Mouse (Mus musculus) embryonic fibroblast, embryonic 13.5 days (primary cell): ENCODE results near the gene Wif1. TPM values are rescaled to one million over a fixed set of nuclear protein-coding genes. Genes with fewer than 3 reads are reported as not detected.
A peak's percentile ranks its signal among the peaks of the same experiment; 100 is the strongest.

Source experiments
- H3K27ac ChIP-seq: 2 replicates; pipeline ENCODE4 v1.5.1; 2012; ENCODE audit warnings: low read length, control low read depth, inconsistent platforms; ENCODE audit not compliant: insufficient read depth
- H3K4me1 ChIP-seq: 2 replicates; pipeline ENCODE4 v1.6.1; 2011; ENCODE audit warnings: low read length; ENCODE audit not compliant: control insufficient read depth, insufficient read depth
- H3K4me3 ChIP-seq: 2 replicates; pipeline ENCODE4 v1.5.1; 2011; ENCODE audit warnings: mild to moderate bottlenecking, control low read depth, low read length; ENCODE audit not compliant: insufficient read depth
- CTCF ChIP-seq: IDR thresholded peaks from 2 replicates; pipeline ENCODE4 v1.5.1; 2011; ENCODE audit warnings: mild to moderate bottlenecking, control low read depth, low read length, moderate library complexity, borderline replicate concordance; ENCODE audit not compliant: insufficient read depth
- POLR2A ChIP-seq: IDR thresholded peaks from 2 replicates; pipeline ENCODE4 v1.6.1; 2011; ENCODE audit warnings: low read depth, mild to moderate bottlenecking, control low read depth, low read length, moderate library complexity
- polyA plus RNA-seq: library from polyadenylated mRNA; stranded (reverse); fragments of >200 nt; gene quantifications from 2 replicates; pipeline ENCODE4 v1.2.4, GENCODE M21; 2011; ENCODE audit warnings: low read depth; ENCODE audit not compliant: missing spikeins, insufficient read length

Wif1 gene
- polyA plus RNA-seq, 1 experiment, result 0.70 TPM

DNA sequence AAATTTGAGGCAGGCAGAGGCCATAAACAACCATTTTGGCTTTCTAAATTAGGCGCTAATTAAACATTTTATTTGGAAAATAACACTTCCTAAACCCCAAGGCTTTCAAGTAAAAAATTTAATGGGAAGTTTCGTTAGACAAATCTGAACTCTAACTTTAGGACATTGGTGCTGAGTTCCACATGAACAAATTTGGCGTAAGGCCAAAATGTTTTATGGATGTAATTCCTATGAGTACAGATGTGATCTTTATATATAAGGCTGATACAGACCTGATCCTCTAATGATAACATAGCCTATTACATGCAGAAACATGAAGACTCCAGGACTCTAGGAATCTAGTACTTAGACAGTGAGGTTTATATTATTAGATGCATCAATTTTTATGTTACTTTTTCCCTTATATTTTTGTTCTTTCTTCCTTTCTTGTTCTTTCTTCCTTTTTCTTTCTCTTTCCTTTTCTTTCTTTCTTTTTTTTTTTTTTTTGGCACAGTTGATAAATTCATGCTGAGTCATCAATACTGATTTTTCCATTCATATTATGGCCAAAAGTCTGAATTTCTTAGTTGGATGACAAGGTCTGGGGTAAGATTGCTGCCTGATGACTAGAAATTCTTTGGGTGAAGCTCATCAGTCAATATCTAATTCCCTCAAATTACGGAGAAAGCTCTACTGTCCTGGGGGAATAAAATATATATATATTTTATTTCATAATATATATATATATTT, 5.0 kb downstream of the Wif1 start:
- no peak for TF ChIP-seq CTCF
- no peak for TF ChIP-seq POLR2A
- Histone ChIP-seq H3K4me3 (no peak overlapping the region), H3K27ac (no peak overlapping the region), H3K4me1 (no peaks in the 10 kb centered on the region)

DNA sequence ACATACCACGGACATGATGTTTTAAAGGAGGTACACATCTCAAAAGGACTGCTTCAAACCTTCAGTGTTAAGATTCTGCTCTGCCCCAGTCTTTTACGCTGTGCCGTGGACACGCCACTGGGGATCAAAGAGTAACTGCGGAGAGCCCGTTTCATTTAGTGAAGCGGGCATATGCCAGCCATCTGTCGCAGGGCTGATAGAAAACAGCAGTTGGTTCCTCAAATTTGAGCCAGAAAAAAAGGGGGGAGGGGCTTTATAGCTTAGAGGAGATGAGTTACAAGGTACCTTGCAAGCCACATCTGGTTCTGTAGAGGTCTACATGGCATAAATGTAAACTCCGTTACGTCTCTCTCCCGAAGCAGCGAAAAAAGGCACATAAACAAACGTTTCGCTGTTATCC, 7.2 kb downstream of the Wif1 start:
- Histone ChIP-seq H3K27ac (no peak overlapping the region), H3K4me3 (no peak overlapping the region), H3K4me1 (no peaks in the 10 kb centered on the region)
- TF ChIP-seq POLR2A (no peak), CTCF (no peak)

DNA sequence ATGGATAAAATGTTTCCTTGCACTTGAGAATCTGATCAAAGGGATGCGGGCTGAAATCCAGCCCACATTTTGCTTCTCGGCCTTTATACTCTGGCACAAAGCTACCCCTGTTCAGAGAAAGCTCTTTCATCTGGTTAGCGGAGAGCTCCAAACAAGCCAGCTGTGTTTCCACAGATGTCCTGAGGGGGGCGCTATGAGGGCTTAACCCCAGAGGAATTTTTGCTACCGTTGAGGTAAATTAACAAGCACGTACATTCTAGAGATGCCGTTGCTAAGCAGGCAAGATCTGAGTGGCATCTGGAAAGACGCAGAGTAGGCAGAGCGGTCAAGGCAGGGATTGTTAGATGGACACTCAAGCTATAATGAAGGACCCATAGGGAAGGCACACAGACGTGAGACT, 13.7 kb downstream of the Wif1 start:
- TF ChIP-seq POLR2A (no peak), CTCF (no peak)
- Histone ChIP-seq H3K4me3 (no peak overlapping the region), H3K27ac (no peak overlapping the region), H3K4me1 (no peaks in the 10 kb centered on the region)

DNA sequence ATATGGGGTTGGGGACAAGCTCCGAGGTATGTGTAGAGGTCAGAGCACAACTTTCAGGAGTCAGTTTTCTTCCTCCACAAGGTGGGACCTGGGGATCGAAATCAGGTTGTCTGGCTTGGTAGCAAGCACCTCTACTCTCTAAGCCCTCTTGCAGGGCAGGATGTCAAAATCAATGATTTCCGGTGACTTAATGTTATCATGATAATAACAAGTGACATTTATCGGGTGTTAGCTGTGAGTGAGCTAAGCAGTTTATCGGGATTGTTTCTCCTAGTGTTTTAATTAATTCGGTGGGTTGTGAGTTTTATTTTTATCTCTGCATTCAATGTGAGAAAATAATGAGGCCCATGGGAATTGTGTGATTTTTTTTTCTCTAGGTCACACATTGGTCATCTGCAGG, 18.3 kb downstream of the Wif1 start:
- TF ChIP-seq CTCF, result no peak
- TF ChIP-seq POLR2A, result no peak

DNA sequence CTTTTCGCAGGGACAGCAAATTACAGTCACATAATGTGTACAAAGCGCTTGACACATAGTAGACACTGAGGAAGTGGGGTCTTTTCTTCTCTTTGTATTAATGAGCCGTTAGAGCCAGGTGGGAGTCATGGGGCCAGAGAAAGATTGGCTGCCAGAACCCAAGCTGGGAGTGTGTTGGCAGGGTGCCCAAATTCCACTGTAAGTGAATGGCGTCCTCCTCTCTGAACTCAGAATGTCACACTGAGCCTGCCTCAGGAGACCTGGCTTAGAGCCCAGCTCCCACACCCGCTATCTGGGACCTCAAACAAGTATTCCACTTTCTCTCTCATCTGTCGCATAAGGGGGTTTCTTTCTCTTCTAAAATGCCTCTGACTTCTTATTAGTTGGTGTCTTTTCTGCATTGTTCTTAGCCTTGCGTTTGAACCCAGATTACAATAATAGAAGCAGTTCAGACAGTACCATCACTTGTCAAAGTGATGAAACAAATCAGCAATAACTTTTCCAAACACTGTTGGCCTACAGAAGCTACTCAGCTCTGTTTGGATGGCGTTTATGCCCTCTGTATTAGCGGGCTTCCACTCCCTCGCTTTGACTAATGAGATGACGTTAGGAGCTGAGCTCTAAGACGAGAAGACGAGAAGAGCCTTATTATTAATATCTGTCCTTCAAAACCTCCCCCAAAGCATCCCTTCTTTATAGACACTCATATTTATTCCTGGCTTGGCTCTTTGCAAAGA, 21.9 kb downstream of the Wif1 start:
- TF ChIP-seq CTCF (no peak), POLR2A (no peak)
- Histone ChIP-seq H3K27ac (no peak overlapping the region), H3K4me1 (0 out of 2 replicates have a peak, but pooled peaks cover 3% of the 10 kb centered on the region), H3K4me3 (no peak overlapping the region)

More for the DNA sequence above, 18.3 kb downstream of the Wif1 start:
- Histone ChIP-seq H3K27ac (no peak overlapping the region), H3K4me1 (0 out of 2 replicates have a peak, but pooled peaks cover 3% of the 10 kb centered on the region), H3K4me3 (no peak overlapping the region)

DNA sequence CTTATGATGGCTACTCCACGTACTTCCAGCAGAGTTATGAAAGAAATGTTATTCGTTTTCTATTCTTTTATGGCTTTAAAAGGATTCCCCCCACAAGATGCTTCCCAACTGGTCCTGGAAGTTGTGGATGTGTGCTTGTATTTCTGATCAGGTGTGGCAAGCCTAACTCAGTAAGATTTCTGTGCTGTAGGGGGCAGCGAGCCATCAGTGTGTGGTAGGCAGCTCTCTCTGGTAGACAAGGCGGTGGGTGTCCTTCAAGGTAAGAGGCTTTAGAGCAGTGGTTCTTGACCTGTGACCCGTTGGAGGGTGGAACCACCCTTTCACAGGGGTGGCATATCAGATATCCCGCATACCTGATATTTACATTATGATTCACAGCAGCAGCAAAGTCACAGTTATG, 23.1 kb downstream of the Wif1 start:
- Histone ChIP-seq H3K4me3 (no peak overlapping the region), H3K4me1 (0 out of 2 replicates have a peak, but pooled peaks cover 3% of the 10 kb centered on the region), H3K27ac (no peak overlapping the region)
- no peak for TF ChIP-seq POLR2A
- TF ChIP-seq CTCF, result peak; percentile 20; the same call in 1 of the 2 replicates

DNA sequence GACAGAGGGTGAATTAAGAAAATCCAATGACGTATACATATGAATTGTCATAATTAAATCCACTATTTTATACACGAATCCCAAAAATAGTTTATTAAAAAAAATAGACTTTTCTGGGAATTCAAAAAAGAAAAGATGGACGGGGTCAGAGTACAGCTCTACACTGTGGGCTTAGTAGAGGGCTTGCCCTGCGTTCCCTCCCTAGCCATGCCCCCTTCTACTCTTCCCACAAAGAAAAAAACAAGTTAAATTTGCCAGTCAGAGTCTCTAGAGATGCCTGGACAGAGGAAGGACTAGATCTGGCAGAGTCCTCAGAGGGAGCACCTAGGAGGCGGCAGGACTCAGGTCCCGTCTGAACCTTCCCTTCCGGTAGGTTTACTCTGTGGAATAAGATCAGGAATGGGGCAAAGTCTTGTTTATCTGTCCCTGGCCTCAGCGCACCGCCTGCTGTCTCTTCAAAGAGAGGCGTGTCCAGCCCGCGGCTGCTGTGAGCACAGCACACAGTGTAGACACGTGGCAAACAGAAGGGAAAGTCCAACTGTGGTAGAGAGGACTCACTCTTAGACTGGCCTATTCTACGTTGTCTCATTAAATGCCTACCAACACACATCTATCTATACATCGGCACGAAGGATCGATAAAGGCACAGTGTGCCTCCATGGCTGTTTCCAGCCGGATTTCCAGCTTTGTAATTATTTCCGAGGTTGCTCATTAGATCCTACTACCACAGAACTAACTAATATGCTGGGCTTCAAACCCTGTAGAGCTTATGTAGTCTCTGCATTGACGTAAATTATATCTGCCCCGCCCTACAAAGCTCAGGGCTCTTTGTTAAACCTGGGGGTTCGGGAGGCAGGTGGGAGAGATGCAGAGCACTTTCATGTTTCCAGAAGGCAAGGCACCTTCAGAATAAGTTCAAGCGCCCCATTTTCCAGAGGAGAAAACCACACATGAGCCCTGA, 25.6 kb downstream of the Wif1 start:
- H3K27ac ChIP-seq, result no peak overlapping the region
- H3K4me3 ChIP-seq, result no peak overlapping the region
- no peak for TF ChIP-seq CTCF
- no peak for TF ChIP-seq POLR2A
- H3K4me1 ChIP-seq, result 0 out of 2 replicates have a peak, but pooled peaks cover 3% of the 10 kb centered on the region

DNA sequence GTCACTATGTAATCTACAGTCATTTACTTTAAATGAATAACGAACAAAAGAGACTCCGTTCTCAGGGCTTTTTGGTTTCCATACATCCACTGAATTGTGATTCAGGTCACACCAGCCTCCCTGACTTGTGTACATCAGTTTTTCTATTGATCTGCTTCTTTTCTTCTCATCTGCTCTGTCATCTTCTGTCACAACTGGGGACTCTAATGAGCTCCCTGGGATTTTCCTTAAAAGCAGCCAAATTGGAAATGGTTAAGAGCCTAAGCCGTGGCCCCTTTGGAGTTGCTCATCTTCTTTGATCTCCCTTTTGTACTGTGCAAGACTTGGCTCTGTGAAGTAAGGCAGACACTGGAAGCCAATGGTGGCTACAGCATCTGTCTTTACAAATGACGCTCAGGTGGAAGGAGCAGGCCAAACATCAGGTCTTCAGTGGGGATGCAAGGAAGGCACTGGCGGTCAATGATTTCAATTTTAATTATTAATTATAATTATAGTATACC, 27.6 kb downstream of the Wif1 start:
- TF ChIP-seq CTCF (no peak), POLR2A (no peak)
- no peak overlapping the region for H3K4me3 ChIP-seq
- H3K27ac ChIP-seq, result no peak overlapping the region
- H3K4me1 ChIP-seq, result 0 out of 2 replicates have a peak, but pooled peaks cover 2% of the 10 kb centered on the region

DNA sequence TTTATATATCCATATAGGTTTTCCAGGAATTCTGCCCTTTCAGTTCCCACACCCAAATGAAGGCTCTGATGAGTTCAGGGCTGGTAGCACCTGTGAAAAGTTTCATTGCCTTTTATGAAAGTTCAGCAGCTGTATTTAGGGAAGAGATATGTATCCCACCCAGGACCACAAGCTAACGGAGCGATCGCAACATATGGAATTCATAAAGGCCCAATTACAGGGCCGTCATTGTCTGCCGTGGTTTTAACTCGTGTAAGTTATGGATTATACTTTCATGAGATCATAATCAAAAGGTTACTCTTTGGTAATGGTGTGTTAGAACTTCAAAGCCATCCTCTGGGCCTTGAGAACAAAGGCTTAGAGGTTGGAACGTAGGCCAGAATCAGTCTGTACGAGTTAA, 28.9 kb downstream of the Wif1 start:
- H3K27ac ChIP-seq, result no peak overlapping the region

More for the DNA sequence above, 28.9 kb downstream of the Wif1 start:
- Histone ChIP-seq H3K4me1 (no peaks in the 10 kb centered on the region), H3K4me3 (no peak overlapping the region)
- TF ChIP-seq CTCF (no peak), POLR2A (no peak)
